Comparison of ENCODE assay signal across 19 mouse cellular contexts in genomic region chr5:64932775-64933174, GRCm38 (mm10). TPM values are rescaled to one million over a fixed set of nuclear protein-coding genes. Genes with fewer than 3 reads are reported as not detected.
A peak's percentile ranks its signal among the peaks of the same experiment; 100 is the strongest.
DNase-seq lines count a peak whose midpoint lies in the region; ATAC-seq and TF ChIP-seq lines count a peak whose summit lies in the region.
"Had no signal": no experiment of that assay in that cellular context is flagged by ENCODE, and none has a peak within 500 bp of the region (broad histone marks: within the 10 kb centered on the region; RNA-seq: fewer than 3 reads in every experiment).

No protein-coding gene starts in this region.

- TF ChIP-seq RAD21 in CH12.LX (IDR thresholded peaks at IDR 0.05; ENCODE audit: low read depth, low read length), result no peak

- TF ChIP-seq POLR2A in lung, adult 2 months (IDR thresholded peaks at IDR 0.05; ENCODE audit: borderline replicate concordance, extremely low read depth, low read depth, low read length), result no peak
- TF ChIP-seq POLR2A in CH12.LX (IDR thresholded peaks at IDR 0.05; ENCODE audit: low read depth, low read length), result no peak
- no peak for TF ChIP-seq POLR2A in thymus, adult 2 months (IDR thresholded peaks at IDR 0.05; ENCODE audit: control insufficient read depth, extremely low read depth, insufficient read depth, low read length, poor library complexity)

- in situ Hi-C loops in CH12.LX (cut with MboI; ENCODE audit: low pct_ligation_motif_present, low pct_unique_long_range_greater_than_20kb, low sequenced_read_pairs), result no loop called here

- H3K9ac ChIP-seq in lung, postnatal 0 days (replicated peaks; ENCODE audit: low read depth), result no peak overlapping the region
- peak overlapping the region; percentile 59 for H3K9ac ChIP-seq in CH12.LX (ENCODE audit: insufficient read depth, low read depth)
- H3K9ac ChIP-seq: embryonic facial prominence, embryonic 13.5 days; forebrain, embryonic 12.5 days; liver, embryonic 15.5 days; neural tube, embryonic 12.5 days had no signal

- WGBS in lung, adult 2 months, result 75% methylated on average over 15 of the region's 15 CpGs
- 80% methylated on average over 15 of the region's 15 CpGs for WGBS in lung, postnatal 0 days
- WGBS in thymus, adult 2 months, result 92% methylated on average over 15 of the region's 15 CpGs

- dilution Hi-C loops in CH12.LX (cut with MboI; ENCODE audit: extremely low pct_ligation_motif_present, extremely low pct_unique_long_range_greater_than_20kb, low sequenced_read_pairs), result no loop called here

- no peaks in the 10 kb centered on the region for H3K79me2 ChIP-seq in CH12.LX (replicated peaks; ENCODE audit: control insufficient read depth, extremely low read depth, insufficient read depth, poor library complexity, severe bottlenecking)

- peak overlapping the region; percentile 0 for H3K4me3 ChIP-seq in lung, adult 2 months (replicated peaks; ENCODE audit: extremely low read depth, low read depth, low read length)
- H3K4me3 ChIP-seq in lung, postnatal 0 days (ENCODE audit: low read depth, low read length), result no peak overlapping the region
- peak overlapping the region; percentile 15 to 61 (median 54) for H3K4me3 ChIP-seq in CH12.LX (replicated peaks in 1 of 3; ENCODE audit: low read depth in 2 of 3, low read length in 2 of 3, poor library complexity in 1 of 3)
- no peak overlapping the region for H3K4me3 ChIP-seq in thymus, adult 2 months (ENCODE audit: control insufficient read depth, insufficient read depth, low read length)
- H3K4me3 ChIP-seq: embryonic facial prominence, embryonic 13.5 days; erythroblast, embryonic 14.5 days; forebrain, embryonic 12.5 days; heart, embryonic 10.5 days; liver, embryonic 15.5 days; neural tube, embryonic 12.5 days had no signal

- H3K36me3 ChIP-seq in lung, postnatal 0 days (ENCODE audit: insufficient read depth, low read length), result no peaks in the 10 kb centered on the region
- peaks cover 0 to 33% of the 10 kb centered on the region in 2 experiments for H3K36me3 ChIP-seq in CH12.LX (replicated peaks in 1 of 2; ENCODE audit: control insufficient read depth in 1 of 2, insufficient read depth in 1 of 2, low read length in 1 of 2)
- H3K36me3 ChIP-seq in thymus, adult 2 months (ENCODE audit: control insufficient read depth, insufficient read depth, low read length), result no peaks in the 10 kb centered on the region
- H3K36me3 ChIP-seq: embryonic facial prominence, embryonic 13.5 days; forebrain, embryonic 12.5 days; heart, embryonic 10.5 days; liver, embryonic 15.5 days; neural tube, embryonic 12.5 days had no signal

- TF ChIP-seq CTCF in lung, adult 2 months (IDR thresholded peaks at IDR 0.05; ENCODE audit: insufficient read depth, low read length), result no peak
- no peak for TF ChIP-seq CTCF in lung, postnatal 0 days (IDR thresholded peaks at IDR 0.05)
- TF ChIP-seq CTCF in CH12.LX (conservative IDR thresholded peaks at IDR 0.05 in 1 of 2, IDR thresholded peaks at IDR 0.05 in 1 of 2; ENCODE audit: low read depth in 2 of 2, low read length in 2 of 2), result no peak
- TF ChIP-seq CTCF in thymus, adult 2 months (IDR thresholded peaks at IDR 0.05; ENCODE audit: borderline replicate concordance, control insufficient read depth, extremely low read depth, insufficient read depth, low read length, poor library complexity), result no peak

- no peak for ATAC-seq in lung, postnatal 0 days

- no peak for TF ChIP-seq EP300 in lung, postnatal 0 days (IDR thresholded peaks at IDR 0.05)
- no peak for TF ChIP-seq EP300 in CH12.LX (IDR thresholded peaks at IDR 0.05; ENCODE audit: low read length)

- no peak overlapping the region for H3K4me2 ChIP-seq in lung, postnatal 0 days (replicated peaks; ENCODE audit: low read depth, low read length)
- peak overlapping the region; percentile 13 for H3K4me2 ChIP-seq in CH12.LX (ENCODE audit: insufficient read depth, low read depth, poor library complexity, severe bottlenecking)
- H3K4me2 ChIP-seq: embryonic facial prominence, embryonic 13.5 days; forebrain, embryonic 12.5 days; liver, embryonic 15.5 days; neural tube, embryonic 12.5 days had no signal

- no peaks in the 10 kb centered on the region for H3K4me1 ChIP-seq in lung, adult 2 months (ENCODE audit: control insufficient read depth, insufficient read depth, low read length)
- H3K4me1 ChIP-seq in lung, postnatal 0 days (ENCODE audit: insufficient read depth, low read depth, low read length), result no peaks in the 10 kb centered on the region
- H3K4me1 ChIP-seq in CH12.LX (ENCODE audit: control insufficient read depth in 1 of 2, insufficient read depth in 2 of 2), result peaks cover 0 to 20% of the 10 kb centered on the region in 2 experiments; a peak in 2 of 4 replicates
- 0 out of 2 replicates have a peak, but pooled peaks cover 3% of the 10 kb centered on the region for H3K4me1 ChIP-seq in thymus, adult 2 months (replicated peaks; ENCODE audit: control insufficient read depth, insufficient read depth, low read length)
- H3K4me1 ChIP-seq: embryonic facial prominence, embryonic 13.5 days; forebrain, embryonic 12.5 days; heart, embryonic 10.5 days; liver, embryonic 15.5 days; neural tube, embryonic 12.5 days had no signal

- no peak overlapping the region for H3K27ac ChIP-seq in lung, postnatal 0 days (ENCODE audit: low read length)
- H3K27ac ChIP-seq in CH12.LX (ENCODE audit: insufficient read depth, low read depth), result no peak overlapping the region
- H3K27ac ChIP-seq in thymus, adult 2 months (ENCODE audit: control insufficient read depth, insufficient read depth, low read length), result no peak overlapping the region
- H3K27ac ChIP-seq: embryonic facial prominence, embryonic 13.5 days; forebrain, embryonic 12.5 days; heart, embryonic 10.5 days; liver, embryonic 15.5 days; neural tube, embryonic 12.5 days; stomach, postnatal 0 days had no signal

- no peaks in the 10 kb centered on the region for H3K9me3 ChIP-seq in lung, postnatal 0 days (ENCODE audit: low read length)
- peaks cover 14% of the 10 kb centered on the region for H3K9me3 ChIP-seq in CH12.LX (replicated peaks; ENCODE audit: low read length)
- H3K9me3 ChIP-seq: embryonic facial prominence, embryonic 13.5 days; forebrain, embryonic 12.5 days; heart, embryonic 10.5 days; liver, embryonic 15.5 days; neural tube, embryonic 12.5 days had no signal

- DNase-seq in lung, adult 2 months, result no peak
- no peak for DNase-seq in lung, postnatal 0 days (ENCODE audit: low spot score)
- DNase-seq in CH12.LX (ENCODE audit: extremely low read depth), result peak; percentile 32
- DNase-seq in induced T-regulatory cell, adult 2 months (ENCODE audit: low read depth), result peak; percentile 55
- DNase-seq in cerebellum, postnatal 25 days, result no peak
- DNase-seq in right cerebral cortex, postnatal 14 days, result no peak
- no peak for DNase-seq in thymus, adult 2 months
- DNase-seq: adrenal gland, postnatal 25 days; cerebellum, adult 18-20 months; cerebellum, postnatal 36 days; kidney, adult 18-20 months; kidney, postnatal 4 days had no signal

- no peaks in the 10 kb centered on the region for H3K27me3 ChIP-seq in lung, postnatal 0 days (replicated peaks; ENCODE audit: insufficient read depth, low read length)
- no peaks in the 10 kb centered on the region for H3K27me3 ChIP-seq in CH12.LX (replicated peaks)
- no peaks in the 10 kb centered on the region for H3K27me3 ChIP-seq in thymus, adult 2 months (ENCODE audit: control insufficient read depth, insufficient read depth, low read length)
- H3K27me3 ChIP-seq: embryonic facial prominence, embryonic 13.5 days; forebrain, embryonic 12.5 days; liver, embryonic 15.5 days; neural tube, embryonic 12.5 days had no signal

TF ChIP-seq in CH12.LX, 34 proteins besides CTCF, POLR2A, EP300 and RAD21:
- TF ChIP-seq MYC (IDR thresholded peaks at IDR 0.05; ENCODE audit: low read depth, low read length), result peak; percentile 83
- TF ChIP-seq MXI1 (IDR thresholded peaks at IDR 0.05; ENCODE audit: low read depth, low read length), result peak; percentile 68
- TF ChIP-seq E2F4 (IDR thresholded peaks at IDR 0.05; ENCODE audit: insufficient replicate concordance, low read depth, low read length), result no peak
- TF ChIP-seq BHLHE40 (IDR thresholded peaks at IDR 0.05; ENCODE audit: low read depth, low read length), result peak; percentile 46
- TF ChIP-seq USF1 (IDR thresholded peaks at IDR 0.05; ENCODE audit: low read depth, low read length), result no peak
- no peak for TF ChIP-seq ETS1 (conservative IDR thresholded peaks at IDR 0.05; ENCODE audit: low read depth, low read length)
- TF ChIP-seq NRF1 (IDR thresholded peaks at IDR 0.05; ENCODE audit: low read depth, low read length), result no peak
- TF ChIP-seq MAX (IDR thresholded peaks at IDR 0.05; ENCODE audit: low read length), result peak; percentile 86

RNA-seq across cellular contexts. Expression of gene Tlr1, which starts 0.6 kb away (rescaled TPM):
- polyA plus RNA-seq in lung, adult 2 months (2012; rRNA removed), result 1.9 and 2.6 TPM in 2 replicates
- 0.58 and 0.64 TPM in 2 replicates for polyA plus RNA-seq in lung, postnatal 0 days (2015; fragmentation: Nextera tagmentation; extraction: Ambion mirVana)
- total RNA-seq in CH12.LX (2012; rRNA removed) (4.3 and 6.4 TPM in 2 replicates), CH12.LX (2014; rRNA removed) (22.2 and 22.5 TPM in 2 replicates)
- 21.3 and 26.5 TPM in 2 replicates for polyA plus RNA-seq in CH12.LX (2012; ENCODE audit: insufficient read length, low read depth)
- 4.4 and 4.7 TPM in 2 replicates for polyA plus RNA-seq in thymus, adult 2 months (2012; rRNA removed)
- polyA plus RNA-seq: erythroblast, embryonic 14.5 days had no signal

RNA-seq across cellular contexts. Expression of gene Tlr6, which starts 27.1 kb away (rescaled TPM):
- polyA plus RNA-seq in lung, adult 2 months (2012; rRNA removed), result 0.83 and 1.4 TPM in 2 replicates
- 0.68 and 0.99 TPM in 2 replicates for polyA plus RNA-seq in lung, postnatal 0 days (2015; fragmentation: Nextera tagmentation; extraction: Ambion mirVana)
- total RNA-seq in CH12.LX (2012; rRNA removed) (0.72 and 1.0 TPM in 2 replicates), CH12.LX (2014; rRNA removed) (2.5 and 5.1 TPM in 2 replicates)
- 4.6 and 5.4 TPM in 2 replicates for polyA plus RNA-seq in CH12.LX (2012; ENCODE audit: insufficient read length, low read depth)
- polyA plus RNA-seq in thymus, adult 2 months (2012; rRNA removed), result 1.5 TPM in 2 replicates
- polyA plus RNA-seq: erythroblast, embryonic 14.5 days had no signal

RNA-seq across cellular contexts. Expression of gene Fam114a1, which starts 37.1 kb away (rescaled TPM):
- polyA plus RNA-seq in lung, adult 2 months (2012; rRNA removed), result 15.3 and 30.1 TPM in 2 replicates
- polyA plus RNA-seq in lung, postnatal 0 days (2015; fragmentation: Nextera tagmentation; extraction: Ambion mirVana), result 26.3 and 30.9 TPM in 2 replicates
- 0.17 and 0.47 TPM in 2 replicates for total RNA-seq in CH12.LX (2012; rRNA removed)
- 0.12 and 0.36 TPM in 2 replicates for total RNA-seq in CH12.LX (2014; rRNA removed)
- 0.16 and 0.27 TPM in 2 replicates for polyA plus RNA-seq in CH12.LX (2012; ENCODE audit: insufficient read length, low read depth)
- 3.4 and 6.8 TPM in 2 replicates for polyA plus RNA-seq in thymus, adult 2 months (2012; rRNA removed)
- polyA plus RNA-seq: erythroblast, embryonic 14.5 days had no signal

Comparison
In these comparisons a context has a peak if more than half of its experiments do, and no peak if none do; other contexts are left out.
1. H3K4me3 ChIP-seq: peak in lung, adult 2 months (single experiment) and CH12.LX (3 of 3); none in lung, postnatal 0 days (single experiment) and thymus, adult 2 months (single experiment).
2. DNase-seq: peak in CH12.LX (single experiment) and induced T-regulatory cell, adult 2 months (single experiment); none in lung, adult 2 months (single experiment), lung, postnatal 0 days (single experiment), cerebellum, postnatal 25 days (0 of 2), right cerebral cortex, postnatal 14 days (single experiment) and thymus, adult 2 months (single experiment).